Mouse (Mus musculus) heart, postnatal 0 days (tissue): ENCODE measurements at regions not wholly inside any gene's neighbourhood (a gene's known extent, or its start where the extent isn't known, plus 50 kb on each side); places are given as distances from the start of the nearest gene placed in this dataset.

ENCODE experiments used
- CTCF ChIP-seq: IDR thresholded peaks from 2 replicates; pipeline ENCODE4 v1.5.1; 2016; ENCODE audit warnings: antibody characterized with exemption, control low read depth, low read depth
- EP300 ChIP-seq: IDR thresholded peaks from 2 replicates; pipeline ENCODE4 v1.6.1; 2016; ENCODE audit warnings: antibody characterized with exemption, low read depth

DNA sequence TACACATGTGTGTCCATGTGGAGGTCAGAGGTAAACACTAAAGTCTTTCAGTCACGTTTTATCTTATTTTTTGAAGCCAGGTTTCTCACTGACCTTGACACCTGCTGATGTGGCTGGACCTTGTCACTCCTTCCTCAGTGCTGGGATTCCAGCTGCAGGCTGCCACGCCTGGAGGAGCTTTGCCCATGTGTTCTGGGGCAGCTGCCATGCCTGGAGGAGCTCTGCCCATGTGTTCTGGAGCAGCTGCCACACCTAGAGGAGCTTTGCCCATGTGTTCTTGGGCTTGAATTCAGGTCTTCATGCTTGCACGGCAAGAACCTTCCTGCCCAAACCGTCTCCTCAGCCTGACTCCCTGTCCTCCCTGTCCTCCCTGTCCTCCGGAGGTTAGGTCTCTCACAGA, 82.1 kb upstream of the Rbms3 start:
- TF ChIP-seq CTCF: no peak
- TF ChIP-seq EP300: no peak
